Mouse (Mus musculus) CD4-positive, CD25-positive, alpha-beta regulatory T cell, adult 9 weeks (primary cell): ENCODE measurements around the gene Ramp1. TPM values are rescaled to one million over a fixed set of nuclear protein-coding genes. Genes with fewer than 3 reads are reported as not detected.

Source experiments
- polyA plus RNA-seq: library from polyadenylated mRNA; unstranded; fragments of 100-300 nt; shearing (Covaris generic); gene quantifications from one replicate; pipeline ENCODE4 v1.2.1, GENCODE M21; 2017

Ramp1 gene
- 44.1 TPM for polyA plus RNA-seq

GRCm38 (mm10) chr1:91179533-91180173 lies at the start of gene Ramp1:
Gene Ramp1, plus strand, starts transcription at chr1:91179822.

DNA sequence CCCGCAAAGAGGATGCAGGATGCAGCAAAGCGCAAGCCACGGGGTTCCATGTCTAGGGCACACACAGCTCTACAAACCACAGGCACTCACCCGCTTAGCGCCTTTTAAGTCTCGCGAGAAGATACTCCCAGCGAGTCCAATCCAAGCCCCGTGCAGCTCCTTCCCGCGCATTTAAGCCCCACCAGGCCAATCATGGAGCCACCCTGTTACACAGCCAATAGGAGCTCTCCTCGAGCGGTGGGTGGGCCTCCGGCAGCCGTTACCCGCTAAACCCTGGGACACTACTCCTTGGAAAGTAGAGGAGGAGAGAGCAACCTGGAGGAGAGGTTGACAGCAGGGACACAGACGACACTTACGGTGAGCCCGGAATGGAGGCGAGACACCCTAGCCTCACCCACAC lies 34.8 kb upstream of the Ramp1 start, which contains the start of gene Rbm44:
Gene Rbm44 (plus strand): TSS at position 277 of the 400 bp plus-strand sequence.

DNA sequence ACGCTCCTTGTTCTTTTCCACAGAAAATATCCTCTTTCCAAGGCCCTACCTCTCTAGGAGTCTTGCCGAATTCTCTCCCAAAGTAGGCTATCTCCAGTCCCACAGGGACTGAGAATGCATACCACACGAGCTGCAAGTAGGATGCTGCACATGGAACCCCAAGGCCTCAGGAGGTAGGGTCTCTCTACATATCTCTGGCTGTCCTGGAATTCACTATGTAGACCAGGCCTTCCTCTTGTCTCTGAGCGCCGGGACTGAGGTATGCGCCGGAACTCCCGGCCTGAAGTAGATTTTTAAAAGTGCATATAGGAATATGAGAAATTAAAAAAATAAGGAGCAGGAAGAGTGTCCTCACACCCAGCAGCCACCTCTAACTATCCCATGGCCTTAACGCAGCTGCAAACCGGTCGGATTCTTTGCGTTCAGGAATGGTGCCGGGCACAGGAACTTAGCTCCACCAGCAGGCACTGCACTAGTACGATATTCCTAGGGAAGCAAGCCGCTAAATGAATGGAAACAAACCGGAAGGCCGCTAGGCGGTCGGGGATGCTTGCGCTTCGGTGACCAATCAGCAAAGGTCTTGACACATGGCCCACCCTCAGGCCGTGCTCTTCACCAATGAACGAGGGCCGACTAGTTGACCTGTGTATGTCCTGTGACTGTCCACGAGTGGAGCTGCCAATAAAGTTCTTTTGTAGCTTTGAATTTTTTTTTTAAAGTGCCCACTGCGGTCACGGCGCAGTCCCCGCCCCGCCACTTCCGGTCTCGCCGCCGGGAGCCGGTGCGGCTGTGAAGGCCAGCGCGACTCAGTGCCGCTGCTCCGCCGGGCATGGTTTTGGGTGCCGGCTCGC lies 70.2 kb downstream of the Ramp1 start, which contains the start of gene Ube2f:
Gene Ube2f (plus strand): TSS at position 741 of the 851 bp plus-strand sequence.

Other genes starting within 250 kb of the Ramp1 start
- gene Prlh, start 226.7 kb upstream of the Ramp1 start, polyA plus RNA-seq, result not detected
- not detected for gene Rab17, start 210.2 kb upstream of the Ramp1 start, polyA plus RNA-seq
- 296 TPM for gene Lrrfip1, start 181.1 kb upstream of the Ramp1 start, polyA plus RNA-seq
- gene Rbm44, start 34.7 kb upstream of the Ramp1 start, polyA plus RNA-seq, result 1.2 TPM
- 84.7 TPM for gene Ube2f, start 70.5 kb downstream of the Ramp1 start, polyA plus RNA-seq
- gene Scly, start 118.5 kb downstream of the Ramp1 start, polyA plus RNA-seq, result 47.7 TPM
- gene Espnl, start 142.3 kb downstream of the Ramp1 start, polyA plus RNA-seq, result not detected
- not detected for gene Klhl30, start 171.2 kb downstream of the Ramp1 start, polyA plus RNA-seq
- gene Erfe, start 186.6 kb downstream of the Ramp1 start, polyA plus RNA-seq, result not detected
- 40.6 TPM for gene Ilkap, start 219.0 kb downstream of the Ramp1 start, polyA plus RNA-seq
- gene Hes6, start 234.2 kb downstream of the Ramp1 start, polyA plus RNA-seq, result 23.9 TPM